Mouse (Mus musculus) gastrocnemius, adult 2 months (tissue): ENCODE data around the gene Cox7c. TPM values are rescaled to one million over a fixed set of nuclear protein-coding genes. Genes with fewer than 3 reads are reported as not detected.
A peak's percentile ranks its signal among the peaks of the same experiment; 100 is the strongest.
"Not testable (repeated sequence)": the region's sequence is repeated elsewhere in the genome, so short reads cannot be mapped to it uniquely, and the experiment has no call there.

Experiments used
- DNase-seq: peaks from one replicate; pipeline ENCODE4 v3.0.0; 2022
- H3K27ac ChIP-seq: fragments of 200-600 bp; 2 replicates; pipeline ENCODE4 v1.8.1; 2022; ENCODE audit warnings: mild to moderate bottlenecking
- H3K4me3 ChIP-seq: fragments of 200-600 bp; 2 replicates; pipeline ENCODE4 v1.8.1; 2022; ENCODE audit warnings: mild to moderate bottlenecking, moderate library complexity
- CTCF ChIP-seq: fragments of 200-600 bp; IDR thresholded peaks from 2 replicates; pipeline ENCODE4 v1.8.1; 2022; ENCODE audit warnings: antibody characterized with exemption, mild to moderate bottlenecking, moderate library complexity
- intact Hi-C: fragments of 180-260 bp; cut with DNase I; formaldehyde crosslinking; loops from one replicate; pipeline ENCODE4 v1.15.1; 2025
- long read RNA-seq, 2 experiments: library from polyadenylated mRNA; stranded (forward); transcript quantifications; one replicate each; pipeline ENCODE4 v2.0.0; 2021
- total RNA-seq, 2 experiments: library from RNA; stranded (reverse); gene quantifications; 2 replicates each; pipeline ENCODE4 v1.2.3; 2021

Gene Cox7c
- total RNA-seq: 100 to 1,000 TPM; 651 to 963 TPM
- long read RNA-seq, experiment 1, transcript Cox7c-201 (3 exons, 315 nt): minor isoform, 19 of 1,007 reads
- long read RNA-seq, experiment 1, transcript Cox7c-203 (3 exons, 540 nt): major isoform, 984 of 1,007 reads
- long read RNA-seq, experiment 1, partial matches to known transcripts: 0 of 1,007 reads
- long read RNA-seq, experiment 1, other reads (novel, unspliced or antisense): 1 of 1,007 reads
- long read RNA-seq, experiment 2, transcript Cox7c-203 (3 exons, 540 nt): major isoform, 1,212 of 1,243 reads
- long read RNA-seq, experiment 2, transcript Cox7c-201 (3 exons, 315 nt): minor isoform, 26 of 1,243 reads
- long read RNA-seq, experiment 2, partial matches to known transcripts: 0 of 1,243 reads
- long read RNA-seq, experiment 2, other reads (novel, unspliced or antisense): 2 of 1,243 reads

DNA sequence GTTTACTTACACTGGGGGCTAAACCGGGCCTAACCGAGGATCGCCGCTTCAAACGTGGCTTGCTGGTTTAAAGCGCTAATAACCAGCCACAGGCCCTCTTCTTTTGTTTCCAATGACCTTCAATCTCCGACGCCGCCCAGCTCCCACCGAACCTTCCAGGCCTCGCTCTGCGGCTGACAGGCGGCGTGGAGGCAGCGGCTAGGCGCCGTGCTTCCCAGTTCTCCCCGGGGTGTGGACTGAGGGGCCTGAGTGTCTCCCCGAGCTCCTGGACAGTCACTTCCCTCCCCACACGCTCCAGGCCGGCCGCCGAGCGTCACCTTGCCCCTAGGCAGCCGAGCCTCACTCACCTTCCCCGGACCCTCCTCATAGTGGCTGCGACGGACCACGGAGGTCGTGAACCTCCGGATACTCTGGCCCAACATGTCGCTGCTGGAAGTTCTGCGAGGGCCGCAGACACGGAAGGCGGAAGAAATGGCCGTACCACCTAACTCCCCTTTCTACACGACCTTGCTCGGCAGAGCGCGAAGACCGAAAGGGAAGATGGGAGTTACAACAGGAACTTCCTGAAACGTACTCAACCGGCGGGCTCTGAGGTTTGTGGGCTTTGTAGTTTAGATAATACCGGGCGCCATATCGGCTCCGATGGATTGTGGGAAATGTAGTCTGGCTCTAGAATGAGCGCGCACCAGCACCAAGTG is at the start of gene Cox7c:
Gene Cox7c (minus strand): TSS at position 651 of the 698 bp plus-strand sequence.
- Histone ChIP-seq H3K27ac (peak within 1 kb of the TSS; percentile 90), H3K4me3 (peak within 1 kb of the TSS; percentile 90)
- DNase-seq: peak; percentile 85
- intact Hi-C loops: loop anchor here (10.0 kb wide), 1 partner anchor 1822 kb away; the partner anchor contains the start of gene Tmem161b
- TF ChIP-seq CTCF: no peak

DNA sequence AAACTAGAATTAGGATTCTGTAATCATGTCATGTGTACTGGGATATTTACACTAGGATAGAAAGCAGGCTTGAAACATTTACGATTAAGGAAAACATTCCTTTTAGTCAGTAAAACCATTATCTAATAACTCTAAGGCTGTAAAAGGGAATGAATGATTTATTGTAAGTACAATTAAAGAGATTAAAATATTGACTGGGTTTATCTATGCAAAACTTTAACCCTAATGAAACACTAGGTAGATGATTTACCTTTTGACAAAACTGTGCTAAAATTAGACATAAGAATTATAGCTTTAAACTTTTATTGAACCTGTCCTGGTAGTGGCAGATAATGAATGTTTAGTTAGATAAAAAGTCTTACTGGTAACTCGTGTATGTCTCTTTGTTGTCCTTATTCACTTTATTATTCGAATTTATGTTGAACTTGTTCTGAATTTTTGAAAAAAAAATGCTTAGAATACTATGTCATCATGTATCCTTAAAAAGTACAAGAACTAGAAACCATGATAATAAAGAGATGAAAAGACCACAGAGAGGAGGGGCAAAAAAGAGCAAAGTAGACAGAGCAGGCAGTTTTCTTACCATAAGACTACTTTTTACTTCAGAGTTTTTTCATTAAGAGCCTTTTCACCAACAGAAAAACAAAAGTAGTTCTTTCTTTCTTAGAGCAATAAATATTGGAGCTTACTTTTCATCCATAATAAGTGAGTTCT is 21.5 kb upstream of the Cox7c start:
- intact Hi-C loops: no loop called here
- DNase-seq: no peak
- no peak for TF ChIP-seq CTCF
- Histone ChIP-seq H3K4me3 (no peak overlapping the region), H3K27ac (no peak overlapping the region)

DNA sequence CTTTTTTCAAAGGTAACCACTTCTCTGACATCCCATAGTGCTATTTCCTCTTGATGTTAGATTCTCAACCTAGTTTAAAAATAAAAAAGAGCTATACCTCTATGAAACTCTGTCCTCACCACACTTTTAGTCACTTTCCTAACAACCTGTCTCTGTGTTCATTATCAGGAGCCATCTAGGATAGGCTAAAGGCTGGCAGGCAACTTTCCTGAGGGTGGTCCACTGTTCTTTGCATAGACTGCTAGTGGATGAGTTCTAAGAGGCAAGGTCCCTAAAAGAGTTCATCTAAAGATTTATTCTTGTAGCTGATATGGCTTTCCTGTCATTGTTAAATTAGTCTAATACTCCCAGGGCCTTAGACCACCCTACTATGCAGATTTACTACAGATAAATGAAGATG is 20.8 kb upstream of the Cox7c start:
- no peak for DNase-seq
- TF ChIP-seq CTCF: no peak
- Histone ChIP-seq H3K4me3 (no peak overlapping the region), H3K27ac (no peak overlapping the region)
- intact Hi-C loops: no loop called here

DNA sequence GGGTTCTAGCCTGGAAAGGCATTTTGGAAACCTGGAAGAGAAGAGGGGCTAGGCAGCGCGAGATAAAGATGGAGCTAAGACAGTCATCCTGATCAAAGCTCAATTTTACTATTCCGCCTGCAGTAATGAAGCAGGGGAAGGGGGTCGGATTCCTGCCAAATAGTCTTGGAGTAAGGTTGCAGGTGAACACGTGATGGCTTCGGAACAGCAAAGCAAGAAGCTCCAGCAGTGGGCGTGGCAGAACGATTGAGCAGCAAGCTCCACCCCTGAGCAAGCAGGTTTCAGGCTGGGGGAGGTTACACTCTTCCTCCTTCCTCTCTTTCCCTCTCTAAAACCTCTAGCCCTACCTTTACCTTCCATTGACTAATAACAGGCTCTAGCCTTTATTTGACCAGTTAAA is 7.4 kb upstream of the Cox7c start:
- H3K27ac ChIP-seq, intact Hi-C loops, H3K4me3 ChIP-seq, DNase-seq: not testable (repeated sequence)

DNA sequence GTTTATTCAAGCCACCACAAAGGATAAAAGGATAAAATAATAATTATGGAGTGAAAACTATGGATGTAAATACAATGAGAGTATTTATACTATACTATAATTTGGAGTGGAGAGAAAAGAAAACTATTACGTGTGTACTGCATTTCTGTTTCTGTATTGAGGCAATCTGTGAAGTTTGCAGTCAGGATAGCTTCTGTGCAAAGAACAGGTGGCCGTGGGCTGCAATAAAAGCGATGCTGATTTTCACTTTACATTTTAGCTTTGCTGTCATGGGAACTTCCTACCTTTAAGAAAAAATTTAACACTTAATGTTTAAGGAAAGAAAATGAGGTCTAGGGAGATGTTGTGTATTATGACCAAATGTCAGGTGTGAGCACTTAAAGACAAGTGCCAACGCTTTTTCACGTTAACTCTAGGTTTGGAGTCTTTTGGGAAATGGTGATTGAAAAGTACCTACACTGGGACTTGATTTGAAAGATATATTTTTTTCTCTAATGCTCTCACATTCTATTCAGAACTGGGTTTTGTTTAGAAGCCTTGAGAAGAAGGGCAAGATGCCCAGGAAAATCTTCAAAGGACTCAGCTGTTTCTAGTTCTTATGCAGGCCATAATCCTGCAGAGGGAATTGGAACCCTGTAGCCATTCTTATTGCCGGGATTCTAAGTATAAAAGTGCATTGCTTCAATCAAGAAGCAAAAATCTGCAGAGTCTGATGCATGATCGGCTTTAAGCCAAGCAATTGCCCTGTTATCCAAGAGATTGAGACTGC is 41.6 kb downstream of the Cox7c start:
- no peak for DNase-seq
- H3K27ac ChIP-seq: no peak overlapping the region
- no peak for TF ChIP-seq CTCF
- no peak overlapping the region for H3K4me3 ChIP-seq
- intact Hi-C loops: no loop called here
